Mouse (Mus musculus): ENCODE data around the gene Plekha4. TPM values are rescaled to one million over a fixed set of nuclear protein-coding genes. Genes with fewer than 3 reads are reported as not detected.

Gene Plekha4
- polyA plus RNA-seq, 1 experiment from 2014 or later: 2.7 TPM

- peak; percentile 16 for ATAC-seq (ENCODE audit: insufficient read depth, low FRiP score)
- Histone ChIP-seq H3K4me2 (ENCODE audit: low read depth, low read length) (peak overlapping the region; percentile 56), H3K27ac (ENCODE audit: low read length) (peak overlapping the region; percentile 85), H3K9ac (ENCODE audit: low read length) (peak overlapping the region; percentile 54; the same call in 1 of the 2 replicates), H3K36me3 (ENCODE audit: control insufficient read depth, insufficient read depth, low read length) (no peaks in the 10 kb centered on the region), H3K4me3 (replicated peaks; ENCODE audit: low read length) (peak overlapping the region; percentile 41), H3K4me1 (ENCODE audit: control insufficient read depth, insufficient read depth, low read length) (peaks cover 29% of the 10 kb centered on the region), H3K9me3 (replicated peaks; ENCODE audit: control insufficient read depth, low read length) (no peaks in the 10 kb centered on the region), H3K27me3 (ENCODE audit: control insufficient read depth, insufficient read depth, low read length) (no peaks in the 10 kb centered on the region)
- WGBS: 67% methylated on average over 10 of the region's 10 CpGs
Observed at GRCm38 (mm10) chr7:45568601-45569473, 42.7 kb downstream of the Plekha4 start.

GRCm38 (mm10) chr7:45570103-45570741 lies 44.1 kb downstream of the Plekha4 start, which contains the start of gene Bcat2:
Gene Bcat2, plus strand, starts transcription at chr7:45570153.
- Histone ChIP-seq H3K4me3 (replicated peaks; ENCODE audit: low read length) (peak within 1 kb of the TSS; percentile 60), H3K4me1 (ENCODE audit: control insufficient read depth, insufficient read depth, low read length) (peaks cover 29% of the 10 kb centered on the region), H3K4me2 (ENCODE audit: low read depth, low read length) (peak within 1 kb of the TSS; percentile 74), H3K9ac (ENCODE audit: low read length) (peak within 1 kb of the TSS; percentile 76), H3K9me3 (replicated peaks; ENCODE audit: control insufficient read depth, low read length) (no peaks in the 10 kb centered on the region), H3K36me3 (ENCODE audit: control insufficient read depth, insufficient read depth, low read length) (no peaks in the 10 kb centered on the region), H3K27ac (ENCODE audit: low read length) (peak within 1 kb of the TSS; percentile 85), H3K27me3 (ENCODE audit: control insufficient read depth, insufficient read depth, low read length) (no peaks in the 10 kb centered on the region)
- under 1% methylated on average over 42 of the region's 42 CpGs for WGBS
- peak; percentile 77 for ATAC-seq (ENCODE audit: insufficient read depth, low FRiP score)

- H3K4me3 ChIP-seq (replicated peaks; ENCODE audit: low read length): no peak overlapping the region
- no peaks in the 10 kb centered on the region for H3K9me3 ChIP-seq (replicated peaks; ENCODE audit: control insufficient read depth, low read length)
- H3K9ac ChIP-seq (ENCODE audit: low read length): no peak overlapping the region
- peak overlapping the region; percentile 74 for H3K4me2 ChIP-seq (ENCODE audit: low read depth, low read length)
- 0 out of 2 replicates have a peak, but pooled peaks cover 3% of the 10 kb centered on the region for H3K36me3 ChIP-seq (ENCODE audit: control insufficient read depth, insufficient read depth, low read length)
- peaks cover 29% of the 10 kb centered on the region for H3K4me1 ChIP-seq (ENCODE audit: control insufficient read depth, insufficient read depth, low read length)
- 34% methylated on average over 1 of the region's 1 CpGs for WGBS
- H3K27ac ChIP-seq (ENCODE audit: low read length): no peak overlapping the region
- no peak for ATAC-seq (ENCODE audit: insufficient read depth, low FRiP score)
- H3K27me3 ChIP-seq (ENCODE audit: control insufficient read depth, insufficient read depth, low read length): no peaks in the 10 kb centered on the region
Observed at GRCm38 (mm10) chr7:45571966-45572365, 45.8 kb downstream of the Plekha4 start.

- peaks cover 14% of the 10 kb centered on the region for H3K4me1 ChIP-seq (ENCODE audit: control insufficient read depth, insufficient read depth, low read length)
- no peak for ATAC-seq (ENCODE audit: insufficient read depth, low FRiP score)
- H3K9ac ChIP-seq (ENCODE audit: low read length): no peak overlapping the region
- H3K27me3 ChIP-seq (ENCODE audit: control insufficient read depth, insufficient read depth, low read length): no peaks in the 10 kb centered on the region
- 64% methylated on average over 8 of the region's 8 CpGs for WGBS
- H3K4me2 ChIP-seq (ENCODE audit: low read depth, low read length): no peak overlapping the region
- no peak overlapping the region for H3K4me3 ChIP-seq (replicated peaks; ENCODE audit: low read length)
- 0 out of 2 replicates have a peak, but pooled peaks cover 3% of the 10 kb centered on the region for H3K36me3 ChIP-seq (ENCODE audit: control insufficient read depth, insufficient read depth, low read length)
- H3K27ac ChIP-seq (ENCODE audit: low read length): no peak overlapping the region
- H3K9me3 ChIP-seq (replicated peaks; ENCODE audit: control insufficient read depth, low read length): no peaks in the 10 kb centered on the region
Observed at GRCm38 (mm10) chr7:45573954-45574353, 47.8 kb downstream of the Plekha4 start.

- WGBS: 74% methylated on average over 15 of the region's 15 CpGs
- Histone ChIP-seq H3K27ac (ENCODE audit: low read length) (0 out of 2 replicates have a peak overlapping the region, but pooled peaks have one; percentile 8), H3K27me3 (ENCODE audit: control insufficient read depth, insufficient read depth, low read length) (no peaks in the 10 kb centered on the region), H3K36me3 (ENCODE audit: control insufficient read depth, insufficient read depth, low read length) (0 out of 2 replicates have a peak, but pooled peaks cover 3% of the 10 kb centered on the region), H3K9me3 (replicated peaks; ENCODE audit: control insufficient read depth, low read length) (no peaks in the 10 kb centered on the region), H3K4me1 (ENCODE audit: control insufficient read depth, insufficient read depth, low read length) (peaks cover 14% of the 10 kb centered on the region), H3K4me3 (replicated peaks; ENCODE audit: low read length) (no peak overlapping the region), H3K4me2 (ENCODE audit: low read depth, low read length) (no peak overlapping the region), H3K9ac (ENCODE audit: low read length) (peak overlapping the region; percentile 34)
- no peak; the same call in 1 of the 2 replicates for ATAC-seq (ENCODE audit: insufficient read depth, low FRiP score)
Observed at GRCm38 (mm10) chr7:45574472-45575379, 48.6 kb downstream of the Plekha4 start.

GRCm38 (mm10) chr7:45585923-45586322 lies 59.8 kb downstream of the Plekha4 start:
- H3K27me3 ChIP-seq (ENCODE audit: control insufficient read depth, insufficient read depth, low read length): no peaks in the 10 kb centered on the region
- no peak for ATAC-seq (ENCODE audit: insufficient read depth, low FRiP score)
- peaks cover 9% of the 10 kb centered on the region for H3K36me3 ChIP-seq (ENCODE audit: control insufficient read depth, insufficient read depth, low read length)
- H3K4me3 ChIP-seq (replicated peaks; ENCODE audit: low read length): no peak overlapping the region
- no peak overlapping the region for H3K9ac ChIP-seq (ENCODE audit: low read length)
- H3K4me2 ChIP-seq (ENCODE audit: low read depth, low read length): no peak overlapping the region
- 89% methylated on average over 6 of the region's 6 CpGs for WGBS
- no peaks in the 10 kb centered on the region for H3K9me3 ChIP-seq (replicated peaks; ENCODE audit: control insufficient read depth, low read length)
- H3K27ac ChIP-seq (ENCODE audit: low read length): no peak overlapping the region
- H3K4me1 ChIP-seq (ENCODE audit: control insufficient read depth, insufficient read depth, low read length): peaks cover 4% of the 10 kb centered on the region; the same call in 1 of the 2 replicates

GRCm38 (mm10) chr7:45587631-45588592 lies 61.8 kb downstream of the Plekha4 start:
- Histone ChIP-seq H3K27ac (ENCODE audit: low read length) (no peak overlapping the region), H3K4me1 (ENCODE audit: control insufficient read depth, insufficient read depth, low read length) (peaks cover 4% of the 10 kb centered on the region; the same call in 1 of the 2 replicates), H3K4me3 (replicated peaks; ENCODE audit: low read length) (no peak overlapping the region), H3K27me3 (ENCODE audit: control insufficient read depth, insufficient read depth, low read length) (no peaks in the 10 kb centered on the region), H3K4me2 (ENCODE audit: low read depth, low read length) (no peak overlapping the region), H3K36me3 (ENCODE audit: control insufficient read depth, insufficient read depth, low read length) (peaks cover 9% of the 10 kb centered on the region), H3K9ac (ENCODE audit: low read length) (no peak overlapping the region), H3K9me3 (replicated peaks; ENCODE audit: control insufficient read depth, low read length) (no peaks in the 10 kb centered on the region)
- ATAC-seq (ENCODE audit: insufficient read depth, low FRiP score): no peak
- 93% methylated on average over 23 of the region's 23 CpGs for WGBS

- peaks cover 4% of the 10 kb centered on the region; the same call in 1 of the 2 replicates for H3K4me1 ChIP-seq (ENCODE audit: control insufficient read depth, insufficient read depth, low read length)
- peak overlapping the region; percentile 50 for H3K4me2 ChIP-seq (ENCODE audit: low read depth, low read length)
- H3K9me3 ChIP-seq (replicated peaks; ENCODE audit: control insufficient read depth, low read length): no peaks in the 10 kb centered on the region
- peaks cover 7% of the 10 kb centered on the region for H3K36me3 ChIP-seq (ENCODE audit: control insufficient read depth, insufficient read depth, low read length)
- ATAC-seq (ENCODE audit: insufficient read depth, low FRiP score): peak; percentile 96
- H3K27me3 ChIP-seq (ENCODE audit: control insufficient read depth, insufficient read depth, low read length): no peaks in the 10 kb centered on the region
- H3K27ac ChIP-seq (ENCODE audit: low read length): no peak overlapping the region
- H3K4me3 ChIP-seq (replicated peaks; ENCODE audit: low read length): peak overlapping the region; percentile 38
- 2% methylated on average over 19 of the region's 19 CpGs for WGBS
- H3K9ac ChIP-seq (ENCODE audit: low read length): peak overlapping the region; percentile 56
Observed at GRCm38 (mm10) chr7:45589173-45589572, 63.0 kb downstream of the Plekha4 start.
